Mouse (Mus musculus) embryo, embryonic 11 days (tissue): ENCODE measurements around the gene Slc8b1.
"Not testable (repeated sequence)": the region's sequence is repeated elsewhere in the genome, so short reads cannot be mapped to it uniquely, and the experiment has no call there.

ENCODE experiments used
- DNase-seq: peaks from one replicate; pipeline ENCODE4 v3.0.0-alpha.2; 2015

The Slc8b1 gene

GRCm38 (mm10) chr5:120497071-120497470, 13.9 kb upstream of the Slc8b1 start:
- no peak for DNase-seq

- no peak for DNase-seq
Measured at GRCm38 (mm10) chr5:120499202-120499601, 11.8 kb upstream of the Slc8b1 start.

- DNase-seq = not testable (repeated sequence)
Measured at GRCm38 (mm10) chr5:120500609-120501008, 10.4 kb upstream of the Slc8b1 start.

GRCm38 (mm10) chr5:120502147-120502621, 8.8 kb upstream of the Slc8b1 start:
- DNase-seq = no peak

- DNase-seq = no peak
Measured at GRCm38 (mm10) chr5:120502675-120503143, 8.3 kb upstream of the Slc8b1 start.

DNA sequence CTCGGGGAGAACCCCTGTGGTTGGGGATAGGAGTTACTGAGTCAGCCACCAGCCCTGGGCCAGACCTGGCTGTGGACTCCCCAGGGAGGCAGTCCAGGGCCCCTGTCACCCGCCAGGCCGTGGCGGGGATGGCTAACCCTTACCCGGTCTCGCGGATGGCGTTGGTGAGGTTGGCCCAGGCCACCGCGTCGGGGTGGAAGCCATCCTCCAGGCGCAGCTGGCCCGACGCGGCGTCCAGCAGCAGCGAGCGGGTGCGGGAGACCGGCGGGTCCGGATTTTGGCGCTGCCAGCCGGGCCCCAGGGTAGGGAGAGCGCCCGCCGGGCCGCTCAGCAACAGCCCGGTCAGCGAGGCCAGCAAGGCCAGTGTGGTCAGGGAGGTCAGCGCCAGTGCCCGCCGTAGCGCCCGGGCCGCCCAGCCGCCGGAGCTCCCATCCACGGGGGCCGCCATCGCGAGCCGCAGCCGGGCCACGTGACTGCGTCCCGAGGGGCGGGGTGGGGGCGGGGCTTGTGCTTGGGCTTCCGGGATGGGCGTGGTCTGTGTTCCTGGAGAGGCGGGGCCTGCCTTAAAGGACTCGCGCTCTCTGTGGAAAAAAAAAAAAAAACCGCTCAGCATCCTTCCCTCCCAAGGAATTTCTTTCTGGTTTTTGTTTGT, 7.7 kb upstream of the Slc8b1 start, which contains the start of gene Plbd2:
Plbd2 (minus strand) TSS at position 482 of the 652 bp plus-strand sequence.
- DNase-seq = peak; percentile 95

- DNase-seq = peak; percentile 87
Measured at GRCm38 (mm10) chr5:120505368-120505767, 5.6 kb upstream of the Slc8b1 start.

DNA sequence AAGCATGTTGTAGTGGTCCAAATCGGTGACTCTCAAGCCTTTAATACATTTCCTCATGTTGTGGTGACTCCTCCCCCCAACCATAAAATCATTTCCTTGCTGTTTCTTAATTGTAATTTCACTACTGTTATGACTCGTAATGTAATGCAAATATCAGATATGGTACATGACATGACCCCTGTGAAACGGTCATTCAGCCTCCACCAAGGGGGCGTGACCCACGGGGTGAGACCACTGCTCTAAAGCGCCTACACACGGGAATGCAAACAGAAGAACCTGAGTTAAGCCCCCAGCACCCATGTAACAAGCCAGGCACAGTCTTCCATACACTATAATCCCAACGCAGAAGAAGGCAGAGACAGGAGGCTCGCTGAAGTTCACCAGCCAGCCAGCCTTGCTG, 5.2 kb upstream of the Slc8b1 start:
- DNase-seq = no peak

- no peak for DNase-seq
Measured at GRCm38 (mm10) chr5:120506490-120506889, 4.5 kb upstream of the Slc8b1 start.

GRCm38 (mm10) chr5:120507311-120507710, 3.7 kb upstream of the Slc8b1 start:
- no peak for DNase-seq

- no peak for DNase-seq
Measured at GRCm38 (mm10) chr5:120511643-120512220, 764 bp downstream of the Slc8b1 start.

DNA sequence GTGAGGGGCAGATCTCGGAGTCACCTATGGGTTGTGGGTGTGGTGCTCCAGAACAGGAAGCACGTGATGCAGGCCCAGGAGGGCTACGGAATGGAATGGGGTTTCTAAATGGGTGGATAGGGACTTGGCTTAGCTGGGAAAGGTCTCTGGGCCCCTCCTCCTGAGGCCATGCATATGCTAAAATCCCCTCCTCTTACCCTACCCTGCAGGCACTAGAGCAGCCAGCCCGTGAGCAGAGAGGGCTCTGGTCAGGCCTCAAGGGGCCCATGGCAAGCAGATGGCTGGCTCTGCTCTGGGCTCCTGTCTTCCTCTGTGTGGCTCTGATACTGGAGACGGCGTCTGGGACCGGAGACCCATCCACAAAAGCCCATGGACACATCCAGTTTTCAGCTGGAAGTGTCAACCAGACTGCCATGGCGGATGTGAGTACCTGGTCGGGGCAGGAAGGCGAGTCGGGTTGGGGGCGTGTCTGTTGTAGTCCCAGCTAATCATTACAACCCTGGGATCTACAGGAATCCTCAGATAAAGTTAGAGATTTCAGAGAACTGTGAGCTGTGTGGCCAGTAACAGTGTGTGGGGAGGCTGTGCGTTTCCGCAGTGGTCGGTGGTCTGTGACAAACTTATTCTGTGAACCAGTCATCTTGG, 2.1 kb downstream of the Slc8b1 start:
- peak; percentile 32 for DNase-seq

- DNase-seq = no peak
Measured at GRCm38 (mm10) chr5:120514031-120514677, 3.2 kb downstream of the Slc8b1 start.

- peak; percentile 36 for DNase-seq
Measured at GRCm38 (mm10) chr5:120514754-120515153, 3.8 kb downstream of the Slc8b1 start.

GRCm38 (mm10) chr5:120515451-120515850, 4.5 kb downstream of the Slc8b1 start:
- no peak for DNase-seq

- DNase-seq = no peak
Measured at GRCm38 (mm10) chr5:120516221-120516984, 5.4 kb downstream of the Slc8b1 start.

DNA sequence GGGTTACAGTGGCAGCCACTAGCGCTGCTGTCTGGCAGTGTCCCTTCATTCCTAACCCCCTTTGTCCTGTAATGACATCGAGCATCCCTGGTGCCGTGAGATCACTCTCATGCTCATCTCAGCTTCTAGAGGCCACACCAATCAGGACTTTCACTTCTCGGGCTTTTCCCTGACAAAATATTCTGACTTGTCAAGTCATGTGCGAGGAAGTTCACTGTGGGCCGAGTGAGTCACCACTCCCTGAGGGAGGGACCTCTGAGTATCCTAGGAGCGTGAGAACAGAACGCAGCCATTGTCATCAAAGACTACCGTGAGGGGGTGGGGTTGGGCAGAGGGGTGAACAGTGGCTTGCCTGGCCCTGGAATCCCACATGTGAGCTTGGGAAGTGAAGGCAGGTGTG, 6.6 kb downstream of the Slc8b1 start:
- DNase-seq = no peak

GRCm38 (mm10) chr5:120522649-120523048, 11.7 kb downstream of the Slc8b1 start:
- no peak for DNase-seq

DNA sequence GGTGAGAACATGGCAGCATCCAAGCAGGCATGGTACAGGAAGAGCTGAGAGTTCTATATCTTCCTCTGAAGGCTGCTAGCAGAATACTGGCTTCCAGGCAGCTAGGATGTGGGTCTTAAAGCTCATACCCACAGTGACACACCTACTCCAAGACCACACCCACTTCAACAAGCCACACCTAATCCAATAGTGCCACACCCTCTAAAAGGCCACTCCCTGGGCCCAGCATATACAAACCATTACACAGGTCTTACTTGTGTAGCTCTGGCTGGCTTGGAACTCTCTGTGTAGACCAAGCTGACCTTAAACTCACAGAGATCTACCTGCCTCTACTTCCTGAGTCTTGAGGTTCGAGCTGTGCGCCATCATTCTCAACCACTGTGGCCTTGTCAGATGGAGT, 13.8 kb downstream of the Slc8b1 start:
- DNase-seq = no peak

DNA sequence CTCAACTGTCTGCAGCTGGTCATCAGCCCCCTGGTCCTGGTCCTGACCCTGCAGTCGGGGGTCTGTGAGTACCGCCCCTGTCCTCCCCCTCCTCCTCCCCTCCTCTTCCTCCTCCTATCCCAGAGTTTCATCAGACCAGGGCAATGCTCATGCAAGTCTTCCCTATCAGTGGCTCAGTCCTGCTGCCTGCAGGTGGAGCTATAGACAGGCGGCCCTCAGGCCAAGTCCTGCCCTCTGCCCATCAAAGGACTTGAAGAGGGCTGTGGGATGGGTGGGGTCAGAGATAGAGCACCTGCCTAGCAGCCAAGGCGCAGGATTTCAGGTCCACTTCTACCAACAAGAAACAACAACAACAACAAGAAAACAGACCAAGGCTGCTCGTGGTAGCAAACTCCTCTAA, 14.8 kb downstream of the Slc8b1 start:
- no peak for DNase-seq

- no peak for DNase-seq
Measured at GRCm38 (mm10) chr5:120526311-120526710, 15.3 kb downstream of the Slc8b1 start.

- no peak for DNase-seq
Measured at GRCm38 (mm10) chr5:120527296-120527964, 16.5 kb downstream of the Slc8b1 start.
